Comparison of ENCODE assay signal across 9 mouse cellular contexts in genomic region chr1:36277267-36278060, GRCm38 (mm10). TPM values are rescaled to one million over a fixed set of nuclear protein-coding genes. Genes with fewer than 3 reads are reported as not detected.
DNase-seq lines count a peak whose midpoint lies in the region; TF ChIP-seq lines count a peak whose summit lies in the region.
"Had no signal": no experiment of that assay in that cellular context is flagged by ENCODE, and none has a peak within 500 bp of the region (broad histone marks: within the 10 kb centered on the region; RNA-seq: fewer than 3 reads in every experiment).

No protein-coding gene starts in this region.

- no peaks in the 10 kb centered on the region for H3K36me3 ChIP-seq in small intestine, adult 2 months (ENCODE audit: control insufficient read depth, insufficient read depth, low read length)
- H3K36me3 ChIP-seq: heart, embryonic 13.5 days had no signal

- no peak for TF ChIP-seq POLR2A in small intestine, adult 2 months (IDR thresholded peaks at IDR 0.05; ENCODE audit: low read depth, low read length)

- peaks cover 16% of the 10 kb centered on the region; the same call in 1 of the 2 replicates for H3K4me1 ChIP-seq in small intestine, adult 2 months (ENCODE audit: control insufficient read depth, insufficient read depth, insufficient read length, low read length)

- no peaks in the 10 kb centered on the region for H3K27me3 ChIP-seq in small intestine, adult 2 months (ENCODE audit: control insufficient read depth, insufficient read depth, low read length)
- H3K27me3 ChIP-seq: heart, embryonic 13.5 days had no signal

- 23% methylated on average over 7 of the region's 7 CpGs for WGBS in small intestine, adult 2 months

- TF ChIP-seq CTCF in small intestine, adult 2 months (IDR thresholded peaks at IDR 0.05; ENCODE audit: extremely low read depth, insufficient read length, insufficient replicate concordance, low read depth, low read length): peak; percentile 89; the same call in 1 of the 2 replicates

- no peak overlapping the region for H3K27ac ChIP-seq in small intestine, adult 2 months (ENCODE audit: insufficient read depth, low read depth, low read length)
- H3K27ac ChIP-seq: heart, embryonic 13.5 days had no signal

- H3K4me3 ChIP-seq in small intestine, adult 2 months (ENCODE audit: low read depth, low read length): no peak overlapping the region
- H3K4me3 ChIP-seq: heart, embryonic 13.5 days had no signal

- peak; percentile 82 for DNase-seq in CD4-positive helper T cell, adult 2 months (ENCODE audit: low read depth, low spot score)
- DNase-seq in ZHBTc4 (ENCODE audit: low read depth, low spot score): peak; percentile 85
- peak; percentile 85 to 90 for DNase-seq in cerebellum, postnatal 36 days
- DNase-seq in heart, adult 8-10 months (ENCODE audit: low spot score): peak; percentile 86
- DNase-seq in layer of hippocampus, postnatal 25 days (ENCODE audit: extremely low spot score in 1 of 2, low spot score in 1 of 2): peak; percentile 52 to 87
- DNase-seq in lung, postnatal 4 days: peak; percentile 81 to 90
- no peak for DNase-seq in Muller cell, postnatal 12 days (ENCODE audit: inconsistent ontology term)

RNA-seq across cellular contexts. Expression of gene Neurl3, which starts 3.0 kb away (rescaled TPM):
- 1 to 10 TPM; 2.0 to 4.4 (median 2.8) TPM for total RNA-seq in heart, adult 8-10 months (2022)
- under 1 TPM; 0.42 to 0.68 TPM for total RNA-seq in layer of hippocampus, postnatal 25 days (2021)
- 105 and 170 TPM in 2 replicates for polyA plus RNA-seq in small intestine, adult 2 months (2012; rRNA removed)

RNA-seq across cellular contexts. Expression of gene Arid5a, which starts 30.1 kb away (rescaled TPM):
- total RNA-seq in heart, adult 8-10 months (2022): 10 to 100 TPM in 2 of 4 experiments, 1 to 10 TPM in 2; 4.7 to 16.6 (median 9.9) TPM
- 10 to 100 TPM; 11.5 to 16.6 TPM for total RNA-seq in layer of hippocampus, postnatal 25 days (2021)
- polyA plus RNA-seq in small intestine, adult 2 months (2012; rRNA removed): 4.0 and 11.1 TPM in 2 replicates

RNA-seq across cellular contexts. Expression of gene Uggt1, which starts 32.9 kb away (rescaled TPM):
- 10 to 100 TPM; 26.8 to 31.9 (median 28.4) TPM for total RNA-seq in heart, adult 8-10 months (2022)
- total RNA-seq in layer of hippocampus, postnatal 25 days (2021): 10 to 100 TPM; 36.0 to 40.5 TPM
- polyA plus RNA-seq in small intestine, adult 2 months (2012; rRNA removed): 6.2 and 11.7 TPM in 2 replicates
